Mouse (Mus musculus) embryo, embryonic 11.5 days (tissue): ENCODE results near the gene Fgfr2.

Source experiments
- DNase-seq: peaks from one replicate; pipeline ENCODE4 v3.0.0-alpha.2; 2012; ENCODE audit warnings: low read depth, low spot score

Gene Fgfr2

GRCm38 (mm10) chr7:131880150-131880549 is 1243.0 kb downstream of the Fgfr2 start:
- no peak for DNase-seq

DNA sequence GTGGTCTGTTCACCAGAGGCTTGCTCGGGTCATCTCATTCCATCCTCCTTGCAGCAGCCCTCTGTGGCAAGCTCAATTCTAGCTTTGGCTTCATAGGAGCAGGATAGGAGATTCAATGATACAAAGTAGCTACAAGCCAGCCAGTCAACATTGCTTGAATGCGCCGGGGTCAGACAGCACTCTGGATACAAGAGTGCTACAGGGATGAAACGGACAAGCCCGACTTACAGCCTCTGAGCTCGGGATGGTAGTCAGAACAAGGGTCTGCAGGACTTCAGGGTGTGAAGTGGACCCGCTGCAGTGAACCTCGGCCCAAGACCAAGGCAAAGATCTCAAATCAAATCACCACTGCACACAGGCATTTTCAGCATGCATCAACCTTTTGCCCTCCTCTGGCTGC is 1244.3 kb downstream of the Fgfr2 start:
- no peak for DNase-seq

DNA sequence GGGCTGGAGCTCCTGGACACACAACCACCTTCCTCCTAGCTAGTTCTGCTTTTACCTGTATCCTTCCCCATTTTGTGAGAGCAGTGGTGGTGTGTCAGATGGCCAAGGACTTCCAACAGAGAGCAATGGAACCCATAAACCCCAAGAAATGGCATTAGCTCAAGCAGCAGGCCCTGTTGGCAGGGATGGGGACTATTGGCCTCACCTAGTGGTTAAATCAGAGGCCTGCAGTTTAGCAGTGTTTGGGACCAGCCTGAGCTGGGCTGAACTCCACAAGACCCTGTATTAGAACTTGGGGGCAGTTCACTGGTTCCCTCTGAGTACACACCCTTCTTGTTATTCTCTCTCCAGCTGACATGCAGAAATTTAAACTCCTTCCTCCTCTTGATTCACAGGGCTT is 1262.0 kb downstream of the Fgfr2 start:
- no peak for DNase-seq

GRCm38 (mm10) chr7:131855641-131856040 is 1267.5 kb downstream of the Fgfr2 start:
- no peak for DNase-seq

GRCm38 (mm10) chr7:131850579-131850978 is 1272.6 kb downstream of the Fgfr2 start:
- DNase-seq, result no peak

DNA sequence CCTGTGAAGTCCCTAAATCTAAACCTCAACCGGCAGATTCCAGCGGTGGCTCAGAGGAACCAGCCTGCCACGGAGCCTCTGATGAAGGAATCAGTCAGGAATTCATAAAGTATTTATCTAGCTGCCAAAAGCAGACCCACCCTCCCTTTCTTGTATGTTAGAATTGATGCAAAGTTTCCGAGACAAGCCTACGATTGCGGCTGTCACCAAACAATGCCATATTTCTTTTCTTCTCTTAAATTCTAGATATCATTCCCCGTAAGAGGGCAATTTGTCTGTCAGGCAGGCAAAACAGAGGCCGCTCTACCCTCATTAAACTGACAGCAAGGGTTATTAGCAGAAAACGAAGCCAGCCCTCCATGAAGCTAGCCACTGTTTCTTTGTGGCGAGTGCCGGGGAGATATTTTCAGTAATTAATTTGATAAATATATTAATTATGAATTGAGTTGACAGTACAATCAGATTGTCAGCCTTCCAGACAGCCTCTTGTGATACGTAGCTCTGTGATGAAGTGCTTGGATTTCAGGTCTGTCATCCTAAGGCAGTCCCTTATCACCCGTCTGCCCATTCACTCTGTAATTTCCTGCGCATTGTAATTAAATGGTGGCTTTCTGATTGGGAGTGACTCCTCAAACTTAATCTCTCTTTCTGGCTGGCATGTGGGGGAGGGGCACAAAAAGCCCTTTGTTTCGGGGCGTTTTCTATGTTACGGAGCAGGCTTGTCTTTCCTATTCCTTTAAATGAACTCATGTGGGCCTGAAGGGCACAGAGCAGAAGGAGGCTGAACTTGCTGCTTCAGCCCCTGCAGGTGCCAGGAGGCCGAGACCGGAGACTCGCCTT is 1276.9 kb downstream of the Fgfr2 start:
- no peak for DNase-seq

DNA sequence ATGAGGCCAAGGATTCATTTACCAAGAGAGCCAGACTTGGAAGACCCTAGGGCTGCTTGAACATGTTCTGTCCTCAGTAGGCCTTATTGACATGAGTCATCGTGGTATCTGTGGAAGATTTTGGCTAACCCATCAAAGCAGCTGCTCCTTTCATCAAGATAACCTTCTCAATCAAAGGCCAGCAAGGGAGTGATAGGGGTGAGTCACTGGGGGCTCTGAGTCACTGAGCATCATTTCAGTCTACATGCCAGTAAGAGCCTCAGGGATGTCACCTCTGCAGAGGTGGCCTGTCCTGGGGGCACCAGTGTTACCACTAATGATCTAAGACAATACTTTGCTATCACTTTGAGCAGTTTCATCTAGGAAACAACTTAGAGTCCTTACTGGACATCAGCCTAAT is 1292.9 kb downstream of the Fgfr2 start:
- no peak for DNase-seq

GRCm38 (mm10) chr7:131826811-131827210 is 1296.3 kb downstream of the Fgfr2 start:
- no peak for DNase-seq

DNA sequence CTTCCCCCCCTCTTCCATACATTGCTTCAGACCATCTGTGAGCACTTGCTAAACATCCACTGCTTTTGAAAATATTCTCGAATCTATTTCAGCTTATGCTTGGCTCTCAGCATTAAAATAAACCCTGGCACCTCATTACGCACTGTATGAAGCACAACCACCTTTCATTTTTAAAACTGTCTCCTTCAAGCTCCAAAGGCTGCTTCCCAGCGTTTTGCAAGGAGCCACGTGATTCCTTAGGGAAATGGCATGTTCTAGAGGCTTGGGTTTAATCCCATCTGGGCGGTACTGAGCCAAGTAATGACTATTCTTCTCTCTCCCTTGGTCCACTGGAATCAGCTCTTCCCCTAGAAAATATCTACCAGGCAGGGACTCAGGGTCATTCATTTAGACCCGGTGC is 1305.2 kb downstream of the Fgfr2 start:
- DNase-seq, result no peak

DNA sequence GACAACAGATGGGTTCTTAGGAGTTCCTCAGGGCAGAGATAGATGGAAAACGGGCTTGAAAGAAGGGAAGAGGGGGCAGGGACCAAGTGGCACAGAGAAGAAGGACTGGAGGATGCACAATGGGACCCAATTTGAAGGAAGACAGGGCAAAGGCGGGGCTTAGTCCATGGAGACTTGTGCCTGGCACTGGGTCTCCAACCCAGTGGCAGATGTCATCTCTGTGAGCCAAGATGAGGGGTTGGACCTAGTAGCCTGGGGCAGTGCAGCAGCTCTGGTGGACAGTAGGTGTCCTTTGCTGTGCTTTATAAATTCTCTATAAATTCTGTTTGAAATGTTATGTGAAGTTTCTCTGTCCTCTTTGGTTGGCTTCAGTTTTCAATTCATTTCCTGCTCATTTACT is 1306.5 kb downstream of the Fgfr2 start:
- DNase-seq, result no peak

GRCm38 (mm10) chr7:131812116-131812515 is 1311.0 kb downstream of the Fgfr2 start:
- no peak for DNase-seq

- DNase-seq, result no peak
Observed at GRCm38 (mm10) chr7:131810916-131811315, 1312.2 kb downstream of the Fgfr2 start.

- no peak for DNase-seq
Observed at GRCm38 (mm10) chr7:131809584-131810181, 1313.5 kb downstream of the Fgfr2 start.

- DNase-seq, result no peak
Observed at GRCm38 (mm10) chr7:131807257-131807656, 1315.9 kb downstream of the Fgfr2 start.

GRCm38 (mm10) chr7:131805525-131806202 is 1317.5 kb downstream of the Fgfr2 start:
- no peak for DNase-seq

- no peak for DNase-seq
Observed at GRCm38 (mm10) chr7:131800416-131801045, 1322.6 kb downstream of the Fgfr2 start.

- no peak for DNase-seq
Observed at GRCm38 (mm10) chr7:131797161-131797560, 1326.0 kb downstream of the Fgfr2 start.

GRCm38 (mm10) chr7:131788595-131789206 is 1334.4 kb downstream of the Fgfr2 start:
- DNase-seq, result no peak

- DNase-seq, result no peak
Observed at GRCm38 (mm10) chr7:131785721-131786120, 1337.4 kb downstream of the Fgfr2 start.

DNA sequence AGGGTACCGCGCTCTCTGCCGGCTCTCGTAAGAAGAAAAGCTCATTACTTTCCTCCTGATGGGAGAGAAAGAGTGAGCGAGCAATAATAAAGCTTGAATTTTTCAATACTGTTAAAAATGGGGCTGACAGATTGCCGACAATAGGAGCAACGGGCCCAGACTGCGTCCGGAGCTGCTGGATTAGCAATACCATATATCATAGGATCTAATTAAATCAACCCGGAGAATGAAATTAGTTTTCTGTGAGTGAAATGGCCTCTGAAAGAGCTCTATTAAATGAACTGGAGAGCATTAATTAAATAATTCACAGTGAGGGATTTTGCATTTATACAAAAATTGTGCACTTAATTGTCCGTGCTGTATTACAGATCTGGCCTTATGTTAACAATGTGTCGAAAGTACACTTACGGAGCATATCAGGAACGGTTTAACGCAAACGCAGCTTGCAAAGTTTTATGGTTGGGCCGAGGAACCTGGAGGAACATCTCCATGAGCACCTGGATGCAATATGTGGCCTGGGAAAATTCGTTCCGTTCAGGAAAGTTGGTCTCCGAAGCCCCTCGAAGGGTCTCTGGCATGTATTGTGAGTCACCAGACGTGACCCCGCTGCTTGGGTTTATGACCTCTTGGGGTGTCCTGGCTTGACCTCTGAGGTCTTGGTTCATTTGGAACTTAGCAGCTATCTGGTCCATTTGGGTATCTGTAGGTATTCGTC is 1344.7 kb downstream of the Fgfr2 start:
- DNase-seq, result no peak
